Mouse (Mus musculus) right cerebral cortex, postnatal 25 days (tissue): ENCODE results near the gene Tubg1.
"Not testable (repeated sequence)": the region's sequence is repeated elsewhere in the genome, so short reads cannot be mapped to it uniquely, and the experiment has no call there.

Experiments
- DNase-seq: peaks from one replicate; pipeline ENCODE4 v3.0.0; 2022

The Tubg1 gene

GRCm38 (mm10) chr11:101109351-101109750 lies 10.4 kb upstream of the Tubg1 start:
- DNase-seq: no peak

DNA sequence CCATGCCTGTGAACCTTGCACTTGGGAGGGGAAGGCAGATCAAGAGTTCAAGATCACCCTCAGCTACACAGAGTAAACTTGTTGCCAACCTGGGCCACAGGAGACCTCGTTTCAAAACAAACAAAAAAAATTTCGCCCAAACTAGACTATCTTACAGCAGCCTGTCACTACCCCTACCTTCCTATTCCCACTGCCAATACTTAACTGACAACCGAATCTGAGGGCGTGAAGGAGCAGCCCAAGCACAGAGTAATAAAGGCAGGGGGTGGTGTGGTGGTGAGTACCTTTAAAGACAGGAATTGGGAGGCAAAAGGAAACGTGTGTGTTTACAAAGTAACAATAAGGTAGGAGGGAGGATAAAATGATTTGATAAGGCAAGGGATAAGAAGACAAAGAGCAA lies 9.0 kb upstream of the Tubg1 start:
- no peak for DNase-seq

DNA sequence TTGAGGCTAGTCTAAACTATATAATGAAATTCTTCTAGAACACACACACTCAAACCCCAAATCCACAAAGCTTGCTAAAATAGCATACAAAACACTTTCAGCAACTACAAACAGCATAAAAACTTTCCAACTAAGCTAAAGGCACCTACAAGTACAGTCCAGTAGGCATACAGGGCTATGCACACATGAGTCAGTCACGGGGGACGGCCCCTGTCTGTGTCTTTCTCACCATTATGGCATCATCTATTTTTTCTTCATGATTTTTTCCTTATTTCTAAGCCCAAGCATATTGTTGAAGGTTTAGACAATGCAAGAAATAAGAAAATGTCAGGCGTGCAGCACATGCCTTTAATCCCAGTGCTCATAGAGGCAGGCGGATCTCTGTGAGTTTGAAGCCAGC lies 8.6 kb upstream of the Tubg1 start:
- DNase-seq: no peak

DNA sequence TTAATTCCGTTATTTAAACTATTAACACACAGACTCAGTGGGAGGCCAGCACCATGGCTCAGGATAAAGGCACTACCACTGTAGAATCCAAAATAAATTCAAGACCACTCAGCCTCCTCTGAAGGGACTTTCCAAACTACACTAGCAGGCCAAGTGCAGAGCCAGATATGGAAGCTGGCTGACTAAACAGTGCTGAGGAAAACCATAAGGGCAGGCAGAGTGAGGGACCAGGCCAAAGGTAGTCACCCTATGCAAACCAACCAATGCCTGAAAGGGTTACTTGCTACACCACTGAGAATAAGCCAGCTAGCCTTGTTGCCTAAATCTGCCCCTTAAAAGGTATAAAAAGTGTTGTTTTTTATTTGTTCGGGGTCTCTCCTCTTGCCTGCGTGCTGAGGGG lies 7.6 kb upstream of the Tubg1 start:
- no peak for DNase-seq

- DNase-seq: no peak
These were observed 4.2 kb upstream of the Tubg1 start for GRCm38 (mm10) chr11:101115564-101115963.

- DNase-seq: no peak
These were observed 1.6 kb upstream of the Tubg1 start for GRCm38 (mm10) chr11:101118105-101118504.

DNA sequence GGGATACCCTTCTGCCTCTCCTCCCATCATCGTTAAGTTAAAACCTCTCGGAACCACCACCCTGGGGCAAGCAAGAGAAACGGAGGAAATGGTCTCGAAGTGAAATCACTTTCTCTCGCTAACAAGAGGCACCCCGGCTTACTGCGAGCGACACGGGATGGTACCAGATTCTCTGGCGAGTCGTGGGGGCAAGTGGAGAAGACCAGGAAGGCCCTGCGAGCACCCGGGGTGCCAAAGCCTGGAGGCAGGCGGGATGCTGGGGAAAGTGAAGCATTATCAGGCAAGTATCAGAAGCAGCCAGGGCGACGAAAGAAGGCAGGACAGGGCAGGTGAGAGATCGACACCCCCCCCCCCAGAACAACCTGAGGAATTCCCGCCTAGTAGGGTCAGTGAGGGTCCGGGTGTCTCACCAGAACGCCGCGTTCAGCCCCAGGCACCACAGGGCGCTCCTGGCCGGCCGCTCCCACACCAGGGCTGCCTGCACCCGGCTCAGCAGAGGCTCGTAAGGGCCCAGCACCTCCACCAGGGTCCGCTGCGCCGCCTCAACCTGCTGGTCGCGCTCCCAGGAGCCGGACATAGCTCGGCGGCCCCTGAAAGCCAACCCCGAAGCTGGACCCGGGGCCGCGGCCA lies 492 bp upstream of the Tubg1 start:
- DNase-seq: no peak

DNA sequence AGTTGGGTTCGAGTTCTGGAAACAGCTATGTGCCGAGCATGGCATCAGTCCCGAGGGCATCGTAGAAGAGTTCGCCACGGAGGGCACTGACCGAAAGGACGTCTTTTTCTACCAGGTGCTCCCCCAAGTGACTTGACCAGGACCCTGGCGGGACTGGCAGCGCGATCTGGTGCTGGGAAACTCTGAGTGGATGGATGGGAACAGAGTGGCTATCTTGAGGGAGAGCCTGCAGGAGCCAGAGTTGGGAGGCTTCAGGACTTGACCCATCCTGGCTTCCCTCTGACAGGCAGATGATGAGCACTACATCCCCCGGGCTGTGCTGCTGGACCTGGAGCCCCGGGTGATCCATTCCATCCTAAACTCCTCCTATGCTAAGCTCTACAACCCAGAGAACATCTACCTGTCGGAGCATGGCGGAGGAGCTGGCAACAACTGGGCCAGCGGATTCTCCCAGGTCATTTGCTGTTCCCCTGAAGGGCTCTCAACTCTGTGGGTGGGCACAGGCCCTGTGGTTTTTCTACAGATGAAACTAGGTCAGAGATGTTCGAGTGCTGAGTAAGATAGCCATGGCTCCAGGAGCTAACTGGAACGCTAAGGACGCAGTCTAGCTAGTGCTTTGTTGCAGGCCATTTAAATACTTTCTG lies 929 bp downstream of the Tubg1 start:
- no peak for DNase-seq

DNA sequence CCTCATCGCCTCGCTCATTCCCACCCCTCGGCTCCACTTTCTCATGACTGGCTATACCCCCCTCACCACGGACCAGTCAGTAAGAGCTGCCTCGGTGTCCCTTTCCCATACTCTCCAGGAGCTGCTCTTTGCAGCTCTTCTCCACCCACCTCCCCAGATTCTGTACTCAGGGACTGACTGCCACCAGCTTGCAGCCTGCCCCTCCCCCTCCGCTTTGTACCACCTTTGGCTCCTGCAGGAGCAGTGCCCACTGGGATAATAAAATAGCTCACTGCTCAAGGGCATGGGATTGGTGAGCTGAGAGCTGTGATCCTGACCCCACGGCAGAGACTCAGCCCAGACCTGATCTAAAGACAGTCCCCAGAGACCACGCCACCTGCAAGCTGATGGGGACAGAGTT lies 4.8 kb downstream of the Tubg1 start:
- not testable (repeated sequence) for DNase-seq

GRCm38 (mm10) chr11:101125008-101125407 lies 5.3 kb downstream of the Tubg1 start:
- not testable (repeated sequence) for DNase-seq

DNA sequence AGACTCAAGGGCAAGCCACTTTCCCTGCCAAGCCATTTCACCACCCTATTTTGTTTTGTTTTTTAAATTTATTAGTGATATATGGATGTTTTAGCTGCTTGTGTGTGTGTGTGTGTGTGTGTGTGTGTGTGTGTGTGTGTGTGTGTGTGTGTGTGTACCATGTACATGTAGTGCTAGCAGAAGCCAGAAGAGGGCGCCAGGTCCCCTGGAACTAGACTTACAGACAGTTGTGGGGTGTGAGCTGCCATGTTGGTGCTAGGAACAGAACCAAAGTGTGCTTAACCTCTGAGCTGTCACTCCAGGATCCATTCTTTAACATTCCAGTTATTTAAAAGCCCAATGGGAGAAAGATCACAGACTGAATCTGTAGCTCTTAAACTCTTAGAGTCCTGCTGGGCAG lies 7.3 kb downstream of the Tubg1 start:
- DNase-seq: no peak

DNA sequence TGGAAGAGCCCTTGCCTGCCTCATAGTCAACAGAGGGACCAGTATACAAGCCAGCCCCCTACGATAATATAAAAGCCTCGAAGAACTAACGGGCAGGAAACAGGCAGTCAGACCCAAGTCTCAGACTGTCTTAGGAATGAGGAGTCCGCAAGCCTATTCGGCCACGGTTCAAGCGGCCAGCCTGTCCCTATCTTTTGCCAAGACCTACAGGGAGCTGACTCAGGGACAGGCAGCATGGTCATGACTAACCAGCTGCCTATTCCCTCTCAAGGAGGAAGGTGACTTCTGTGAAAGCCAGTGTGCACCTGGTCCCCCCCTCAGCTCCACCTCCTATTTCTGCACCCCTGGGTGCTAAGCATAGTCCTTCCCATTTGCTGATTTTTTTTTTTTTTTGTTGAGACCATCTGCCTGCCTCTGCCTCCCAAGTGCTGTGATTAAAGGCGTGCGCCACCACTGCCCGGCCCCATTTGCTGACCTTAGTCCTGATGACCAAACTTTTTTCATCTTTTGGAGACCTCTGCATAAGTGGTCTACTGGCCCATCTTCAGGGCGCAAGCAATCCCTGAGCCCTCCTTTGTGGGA lies 9.3 kb downstream of the Tubg1 start:
- no peak for DNase-seq

- DNase-seq: no peak
These were observed 10.5 kb downstream of the Tubg1 start for GRCm38 (mm10) chr11:101130056-101130756.

GRCm38 (mm10) chr11:101131187-101131586 lies 11.4 kb downstream of the Tubg1 start:
- DNase-seq: no peak

DNA sequence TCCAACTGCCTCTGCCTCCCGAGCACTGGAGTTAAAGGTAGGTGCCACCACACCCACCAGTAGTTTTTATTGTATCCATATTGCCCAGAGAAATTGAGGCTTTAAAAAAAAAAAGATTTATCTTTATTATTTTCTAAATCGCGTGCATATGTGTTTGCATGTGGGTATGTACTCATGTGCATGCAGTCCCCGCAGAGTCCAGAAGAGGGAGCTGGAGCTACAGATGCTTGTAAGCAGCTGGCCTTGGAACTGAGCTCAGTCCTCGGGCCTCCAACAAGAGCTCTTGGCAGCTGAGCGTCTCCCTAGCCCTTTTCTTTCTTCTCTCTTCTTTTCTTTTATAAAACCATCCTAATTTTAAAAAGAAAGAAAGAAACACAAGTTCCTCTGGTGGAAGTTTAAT lies 12.0 kb downstream of the Tubg1 start:
- DNase-seq: no peak

DNA sequence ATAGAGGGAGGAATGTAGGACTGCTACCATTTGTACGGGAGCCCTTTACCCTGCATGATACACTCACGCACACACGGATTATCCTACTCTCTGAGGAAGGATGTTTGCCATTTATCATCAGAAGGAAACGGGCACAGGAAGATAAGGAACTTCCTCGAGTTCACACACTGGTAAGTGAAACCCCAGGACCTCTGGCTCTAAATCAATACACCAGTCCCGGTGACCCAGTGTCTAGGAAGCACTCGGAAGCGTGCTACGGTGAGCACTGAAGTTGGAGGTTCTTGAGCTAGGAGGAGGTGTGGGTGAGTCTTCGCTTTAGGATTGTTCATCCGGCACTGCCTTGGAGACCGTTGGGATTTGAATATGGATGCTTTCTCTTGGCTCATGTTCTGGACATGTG lies 13.3 kb downstream of the Tubg1 start:
- no peak for DNase-seq

DNA sequence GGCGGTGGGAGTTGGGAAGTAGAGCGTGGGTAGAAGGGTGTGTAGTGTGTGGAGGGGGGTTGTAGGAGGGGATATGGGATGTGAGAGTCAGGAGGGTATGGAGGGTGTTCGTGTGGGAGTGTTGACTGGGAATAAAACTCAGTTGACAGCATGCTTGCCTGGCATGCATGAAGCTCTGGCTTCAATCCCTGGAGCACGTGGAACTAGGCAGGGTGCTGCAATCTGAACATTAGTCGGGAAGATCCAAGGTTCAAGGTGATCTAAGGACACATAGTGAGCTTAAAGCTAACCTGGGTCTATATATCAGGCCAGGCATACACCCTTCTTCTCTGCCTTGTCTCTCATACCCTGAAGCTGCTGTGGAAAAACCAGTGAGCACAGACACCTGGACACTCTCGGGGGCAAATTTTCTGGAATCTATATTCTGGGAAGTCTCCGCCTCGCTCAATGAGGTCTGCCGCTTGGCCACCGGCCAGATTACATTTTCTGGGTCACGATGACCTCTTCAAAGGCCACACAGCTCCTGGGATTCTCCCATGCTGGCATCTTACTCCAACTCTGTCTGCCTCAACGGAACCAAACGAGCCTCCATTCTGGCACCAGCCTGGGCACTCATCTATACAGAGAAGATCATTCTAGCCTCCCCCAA lies 14.6 kb downstream of the Tubg1 start:
- DNase-seq: no peak

DNA sequence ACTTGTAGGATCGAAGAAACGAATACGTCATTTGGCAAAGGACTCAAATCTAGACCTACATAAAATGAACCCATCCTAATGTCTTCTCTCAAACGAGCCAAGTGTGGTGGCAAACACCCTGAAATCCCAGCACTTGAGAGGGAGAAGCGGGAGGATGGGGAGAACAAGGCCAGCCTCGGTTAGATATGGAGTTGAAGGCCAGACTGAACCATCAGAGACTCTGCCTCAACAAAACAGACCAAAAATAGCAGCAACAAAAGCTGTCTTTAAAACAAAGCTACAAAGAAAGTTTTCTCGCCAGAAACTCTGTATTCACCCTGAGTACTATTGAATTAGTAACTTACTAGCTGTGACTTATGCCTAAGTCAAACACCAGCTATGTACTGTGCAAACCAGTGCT lies 17.3 kb downstream of the Tubg1 start:
- no peak for DNase-seq

GRCm38 (mm10) chr11:101138536-101139181 lies 18.9 kb downstream of the Tubg1 start:
- no peak for DNase-seq

- no peak for DNase-seq
These were observed 20.6 kb downstream of the Tubg1 start for GRCm38 (mm10) chr11:101140164-101140819.

- no peak for DNase-seq
These were observed 21.4 kb downstream of the Tubg1 start for GRCm38 (mm10) chr11:101141088-101141487.

GRCm38 (mm10) chr11:101142215-101142967 lies 22.7 kb downstream of the Tubg1 start:
- no peak for DNase-seq
